Mouse (Mus musculus): Measurements from ENCODE around the gene 4930505A04Rik.
"Not testable (repeated sequence)": the region's sequence is repeated elsewhere in the genome, so short reads cannot be mapped to it uniquely, and the experiment has no call there.

Gene 4930505A04Rik

GRCm38 (mm10) chr11:30471751-30472593 lies at the start of gene 4930505A04Rik:
Gene 4930505A04Rik (minus strand): TSS chr11:30471827.
- peak; percentile 97 for DNase-seq

- DNase-seq: no peak
Observed at GRCm38 (mm10) chr11:30517133-30517532, 45.5 kb upstream of the 4930505A04Rik start.

GRCm38 (mm10) chr11:30508178-30508577 lies 36.6 kb upstream of the 4930505A04Rik start:
- no peak for DNase-seq

GRCm38 (mm10) chr11:30498738-30499355 lies 27.2 kb upstream of the 4930505A04Rik start:
- DNase-seq: no peak

- DNase-seq: no peak
Observed at GRCm38 (mm10) chr11:30497151-30497550, 25.5 kb upstream of the 4930505A04Rik start.

GRCm38 (mm10) chr11:30491515-30492260 lies 20.1 kb upstream of the 4930505A04Rik start:
- no peak for DNase-seq

- no peak for DNase-seq
Observed at GRCm38 (mm10) chr11:30488183-30488582, 16.6 kb upstream of the 4930505A04Rik start.

DNA sequence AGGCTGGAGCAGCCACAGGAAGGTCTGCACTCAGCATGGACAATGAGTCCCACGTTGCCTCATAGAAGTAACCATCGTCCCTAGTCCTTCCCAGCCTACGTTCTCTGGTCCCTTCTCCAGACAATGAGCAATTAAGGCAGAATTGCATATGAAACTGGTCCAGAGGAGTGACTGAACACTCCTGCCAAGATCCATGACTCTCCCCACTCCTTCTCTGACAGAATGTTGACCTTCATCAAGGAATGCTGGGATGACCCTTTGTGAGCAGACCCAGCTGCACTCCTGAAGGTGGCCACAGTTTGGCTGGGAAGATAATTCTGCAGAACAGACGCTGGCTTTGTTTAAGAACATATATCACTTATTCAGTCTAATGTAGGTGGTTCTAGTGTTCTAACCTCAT lies 11.7 kb upstream of the 4930505A04Rik start:
- DNase-seq: no peak

GRCm38 (mm10) chr11:30471187-30471586 lies 440 bp downstream of the 4930505A04Rik start:
- DNase-seq: no peak

DNA sequence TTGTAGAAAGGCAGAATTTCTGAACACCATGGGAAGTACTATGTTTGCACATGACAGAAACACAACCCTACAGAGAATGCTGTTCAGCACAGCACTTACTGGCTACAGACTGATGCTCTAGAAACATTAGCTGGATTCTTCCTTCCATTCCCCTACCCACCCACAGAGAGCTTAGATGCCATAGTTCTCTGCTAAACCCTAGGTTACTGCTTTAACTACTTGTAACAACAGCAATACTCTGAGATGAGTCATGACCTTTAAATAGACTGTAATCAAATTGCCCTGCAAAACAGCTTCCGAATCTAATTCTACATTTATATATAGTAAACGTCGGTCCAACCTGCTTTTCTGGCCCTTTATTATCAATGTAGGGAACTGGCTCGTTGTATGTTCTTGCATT lies 17.3 kb downstream of the 4930505A04Rik start:
- no peak for DNase-seq

GRCm38 (mm10) chr11:30448126-30448525 lies 23.5 kb downstream of the 4930505A04Rik start:
- DNase-seq: no peak

DNA sequence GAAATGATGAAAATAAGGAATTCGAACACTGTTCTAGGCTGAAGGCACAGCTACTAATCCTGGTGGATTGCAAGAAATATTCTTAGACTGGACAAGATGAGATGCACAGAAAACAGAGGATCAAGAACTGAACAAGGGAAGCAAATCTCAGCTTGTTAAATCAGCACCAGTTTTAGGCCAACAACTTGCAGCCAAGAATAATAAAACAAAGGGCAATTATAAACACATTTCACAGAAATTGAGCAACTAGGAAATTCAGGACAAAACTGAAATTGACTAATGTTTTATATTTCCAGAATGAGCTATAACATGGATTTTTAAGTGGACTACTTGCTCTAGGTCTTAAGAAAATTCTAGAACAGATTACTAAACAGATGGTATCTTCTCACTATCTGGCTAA lies 24.1 kb downstream of the 4930505A04Rik start:
- no peak for DNase-seq

- DNase-seq: not testable (repeated sequence)
Observed at GRCm38 (mm10) chr11:30444192-30444905, 27.3 kb downstream of the 4930505A04Rik start.

- DNase-seq: no peak
Observed at GRCm38 (mm10) chr11:30443746-30444145, 27.9 kb downstream of the 4930505A04Rik start.

DNA sequence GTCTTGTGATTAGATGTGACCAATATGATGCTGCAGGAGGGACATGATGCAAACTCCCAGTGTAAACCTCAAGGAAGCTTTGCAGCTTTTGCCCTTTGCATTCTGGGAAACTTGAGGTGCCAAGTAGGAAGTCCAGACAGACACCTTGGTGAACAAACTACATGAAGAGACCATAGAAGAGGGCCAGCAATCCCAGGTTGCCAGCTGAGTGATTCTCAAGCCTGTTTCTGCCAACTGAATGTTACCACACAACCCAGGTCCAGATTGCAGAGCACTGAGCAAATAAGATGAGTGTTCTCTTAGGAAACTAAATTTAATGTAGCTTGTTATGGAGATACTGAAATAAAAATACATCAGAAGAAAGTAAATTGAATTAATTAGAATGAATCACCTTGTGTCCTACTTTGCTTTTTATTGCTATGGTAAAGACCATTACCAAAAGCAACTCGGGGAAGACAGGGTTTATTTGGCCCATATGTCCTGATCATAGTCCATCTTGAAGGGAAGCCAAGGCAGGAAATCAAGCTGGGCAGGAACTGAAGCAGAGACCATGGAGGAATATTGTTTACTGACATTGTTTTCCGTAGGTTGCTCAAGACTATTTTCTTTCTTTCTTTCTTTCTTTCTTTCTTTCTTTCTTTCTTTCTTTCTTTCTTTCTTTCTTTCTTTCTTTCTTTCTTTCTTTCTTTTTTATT lies 38.2 kb downstream of the 4930505A04Rik start:
- DNase-seq: no peak

- DNase-seq: peak; percentile 29
Observed at GRCm38 (mm10) chr11:30405581-30405980, 66.0 kb downstream of the 4930505A04Rik start.

DNA sequence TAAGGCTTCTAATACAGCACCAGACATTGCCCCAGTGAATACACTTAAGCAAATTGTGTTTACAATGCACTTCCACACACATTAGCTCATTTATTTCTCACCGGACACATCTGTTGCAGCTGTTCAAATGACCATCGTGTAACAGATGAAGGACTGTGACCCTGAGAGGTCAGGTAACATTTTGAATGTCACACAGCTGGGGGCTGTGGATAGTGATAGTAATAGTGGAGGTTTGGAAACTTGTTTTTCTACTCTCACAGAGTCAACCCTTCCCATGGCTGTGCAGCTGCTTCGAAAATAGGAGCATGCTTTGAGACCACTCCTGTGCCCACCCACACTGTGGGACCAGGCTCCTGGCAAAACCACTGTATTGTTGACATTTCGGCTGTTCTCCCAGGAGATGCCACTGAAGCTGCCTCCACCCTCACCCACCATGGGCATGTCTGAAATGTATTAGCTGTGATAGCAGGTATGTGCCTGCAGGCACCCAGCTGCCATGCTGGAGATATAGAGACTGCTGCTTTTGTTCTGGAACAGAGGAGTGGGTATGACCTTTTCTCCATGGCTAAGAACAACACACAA lies 66.9 kb downstream of the 4930505A04Rik start:
- peak; percentile 29 for DNase-seq

- DNase-seq: no peak
Observed at GRCm38 (mm10) chr11:30394351-30394750, 77.3 kb downstream of the 4930505A04Rik start.

GRCm38 (mm10) chr11:30383076-30383475 lies 88.6 kb downstream of the 4930505A04Rik start:
- no peak for DNase-seq
